Mouse (Mus musculus): ENCODE measurements around the gene Pitpna. TPM values are rescaled to one million over a fixed set of nuclear protein-coding genes. Genes with fewer than 3 reads are reported as not detected.

Gene Pitpna
- polyA plus RNA-seq, 1 experiment from 2014 or later = 98.3 TPM

- Histone ChIP-seq H3K27me3 (ENCODE audit: control insufficient read depth, insufficient read depth, low read depth, low read length) (no peaks in the 10 kb centered on the region), H3K4me2 (ENCODE audit: low read length) (peak overlapping the region; percentile 92), H3K36me3 (ENCODE audit: control insufficient read depth, insufficient read depth, low read length) (peaks cover 11% of the 10 kb centered on the region; the same call in 1 of the 2 replicates), H3K27ac (ENCODE audit: low read length) (peak overlapping the region; percentile 81; the same call in 1 of the 2 replicates), H3K9ac (ENCODE audit: low read depth, low read length) (peak overlapping the region; percentile 69), H3K9me3 (replicated peaks; ENCODE audit: control insufficient read depth, low read length, poor library complexity, severe bottlenecking) (no peaks in the 10 kb centered on the region), H3K4me1 (ENCODE audit: control insufficient read depth, insufficient read depth, low read length) (peaks cover 21% of the 10 kb centered on the region), H3K4me3 (ENCODE audit: low read depth, low read length) (peak overlapping the region; percentile 79)
- no peak for ATAC-seq
- 5% methylated on average over 13 of the region's 13 CpGs for WGBS
Measured at GRCm38 (mm10) chr11:75631561-75632225, 43.8 kb downstream of the Pitpna start.

GRCm38 (mm10) chr11:75632921-75633320, 45.0 kb downstream of the Pitpna start:
- H3K27ac ChIP-seq (ENCODE audit: low read length) = no peak overlapping the region
- H3K4me2 ChIP-seq (ENCODE audit: low read length) = no peak overlapping the region
- no peaks in the 10 kb centered on the region for H3K9me3 ChIP-seq (replicated peaks; ENCODE audit: control insufficient read depth, low read length, poor library complexity, severe bottlenecking)
- peaks cover 13% of the 10 kb centered on the region for H3K36me3 ChIP-seq (ENCODE audit: control insufficient read depth, insufficient read depth, low read length)
- no peaks in the 10 kb centered on the region for H3K27me3 ChIP-seq (ENCODE audit: control insufficient read depth, insufficient read depth, low read depth, low read length)
- 96% methylated on average over 5 of the region's 5 CpGs for WGBS
- no peak for ATAC-seq
- peaks cover 21% of the 10 kb centered on the region for H3K4me1 ChIP-seq (ENCODE audit: control insufficient read depth, insufficient read depth, low read length)
- no peak overlapping the region for H3K9ac ChIP-seq (ENCODE audit: low read depth, low read length)
- no peak overlapping the region for H3K4me3 ChIP-seq (ENCODE audit: low read depth, low read length)

- H3K4me2 ChIP-seq (ENCODE audit: low read length) = no peak overlapping the region
- 76% methylated on average over 3 of the region's 3 CpGs for WGBS
- no peak for ATAC-seq
Measured at GRCm38 (mm10) chr11:75634801-75635200, 46.9 kb downstream of the Pitpna start.

GRCm38 (mm10) chr11:75635315-75635714, 47.4 kb downstream of the Pitpna start:
- Histone ChIP-seq H3K36me3 (ENCODE audit: control insufficient read depth, insufficient read depth, low read length) (peaks cover 14% of the 10 kb centered on the region), H3K4me2 (ENCODE audit: low read length) (no peak overlapping the region), H3K27me3 (ENCODE audit: control insufficient read depth, insufficient read depth, low read depth, low read length) (no peaks in the 10 kb centered on the region), H3K9ac (ENCODE audit: low read depth, low read length) (no peak overlapping the region), H3K27ac (ENCODE audit: low read length) (no peak overlapping the region), H3K4me3 (ENCODE audit: low read depth, low read length) (no peak overlapping the region), H3K9me3 (replicated peaks; ENCODE audit: control insufficient read depth, low read length, poor library complexity, severe bottlenecking) (no peaks in the 10 kb centered on the region), H3K4me1 (ENCODE audit: control insufficient read depth, insufficient read depth, low read length) (peaks cover 14% of the 10 kb centered on the region)
- WGBS = 80% methylated on average over 11 of the region's 11 CpGs
- ATAC-seq = no peak

More at GRCm38 (mm10) chr11:75634801-75635200, 46.9 kb downstream of the Pitpna start:
- Histone ChIP-seq H3K4me3 (ENCODE audit: low read depth, low read length) (no peak overlapping the region), H3K9ac (ENCODE audit: low read depth, low read length) (no peak overlapping the region), H3K27ac (ENCODE audit: low read length) (no peak overlapping the region), H3K4me1 (ENCODE audit: control insufficient read depth, insufficient read depth, low read length) (peaks cover 18% of the 10 kb centered on the region), H3K27me3 (ENCODE audit: control insufficient read depth, insufficient read depth, low read depth, low read length) (no peaks in the 10 kb centered on the region), H3K36me3 (ENCODE audit: control insufficient read depth, insufficient read depth, low read length) (peaks cover 14% of the 10 kb centered on the region), H3K9me3 (replicated peaks; ENCODE audit: control insufficient read depth, low read length, poor library complexity, severe bottlenecking) (no peaks in the 10 kb centered on the region)

GRCm38 (mm10) chr11:75643323-75643722, 55.4 kb downstream of the Pitpna start:
- H3K4me2 ChIP-seq (ENCODE audit: low read length) = no peak overlapping the region
- H3K27ac ChIP-seq (ENCODE audit: low read length) = no peak overlapping the region
- H3K27me3 ChIP-seq (ENCODE audit: control insufficient read depth, insufficient read depth, low read depth, low read length) = no peaks in the 10 kb centered on the region
- no peaks in the 10 kb centered on the region; the same call in 1 of the 2 replicates for H3K36me3 ChIP-seq (ENCODE audit: control insufficient read depth, insufficient read depth, low read length)
- H3K9me3 ChIP-seq (replicated peaks; ENCODE audit: control insufficient read depth, low read length, poor library complexity, severe bottlenecking) = no peaks in the 10 kb centered on the region
- H3K9ac ChIP-seq (ENCODE audit: low read depth, low read length) = no peak overlapping the region
- H3K4me3 ChIP-seq (ENCODE audit: low read depth, low read length) = no peak overlapping the region
- WGBS = 80% methylated on average over 5 of the region's 5 CpGs
- H3K4me1 ChIP-seq (ENCODE audit: control insufficient read depth, insufficient read depth, low read length) = peaks cover 2% of the 10 kb centered on the region; the same call in 1 of the 2 replicates
- ATAC-seq = no peak

- WGBS = 80% methylated on average over 9 of the region's 9 CpGs
- peaks cover 2% of the 10 kb centered on the region; the same call in 1 of the 2 replicates for H3K4me1 ChIP-seq (ENCODE audit: control insufficient read depth, insufficient read depth, low read length)
- no peaks in the 10 kb centered on the region for H3K36me3 ChIP-seq (ENCODE audit: control insufficient read depth, insufficient read depth, low read length)
- H3K27ac ChIP-seq (ENCODE audit: low read length) = no peak overlapping the region
- H3K27me3 ChIP-seq (ENCODE audit: control insufficient read depth, insufficient read depth, low read depth, low read length) = no peaks in the 10 kb centered on the region
- H3K4me2 ChIP-seq (ENCODE audit: low read length) = no peak overlapping the region
- no peak overlapping the region for H3K9ac ChIP-seq (ENCODE audit: low read depth, low read length)
- no peak for ATAC-seq
- H3K9me3 ChIP-seq (replicated peaks; ENCODE audit: control insufficient read depth, low read length, poor library complexity, severe bottlenecking) = no peaks in the 10 kb centered on the region
- H3K4me3 ChIP-seq (ENCODE audit: low read depth, low read length) = no peak overlapping the region
Measured at GRCm38 (mm10) chr11:75644684-75645083, 56.8 kb downstream of the Pitpna start.

- peaks cover 12% of the 10 kb centered on the region for H3K4me1 ChIP-seq (ENCODE audit: control insufficient read depth, insufficient read depth, low read length)
- peak; percentile 68 for ATAC-seq
- H3K9ac ChIP-seq (ENCODE audit: low read depth, low read length) = no peak overlapping the region
- H3K27me3 ChIP-seq (ENCODE audit: control insufficient read depth, insufficient read depth, low read depth, low read length) = no peaks in the 10 kb centered on the region; the same call in 1 of the 2 replicates
- 54% methylated on average over 6 of the region's 6 CpGs for WGBS
- no peaks in the 10 kb centered on the region for H3K9me3 ChIP-seq (replicated peaks; ENCODE audit: control insufficient read depth, low read length, poor library complexity, severe bottlenecking)
- H3K4me2 ChIP-seq (ENCODE audit: low read length) = no peak overlapping the region
- H3K27ac ChIP-seq (ENCODE audit: low read length) = no peak overlapping the region
- no peaks in the 10 kb centered on the region for H3K36me3 ChIP-seq (ENCODE audit: control insufficient read depth, insufficient read depth, low read length)
- H3K4me3 ChIP-seq (ENCODE audit: low read depth, low read length) = no peak overlapping the region
Measured at GRCm38 (mm10) chr11:75647681-75648211, 59.8 kb downstream of the Pitpna start.

- no peak for ATAC-seq
- Histone ChIP-seq H3K9ac (ENCODE audit: low read depth, low read length) (no peak overlapping the region), H3K27ac (ENCODE audit: low read length) (no peak overlapping the region)
Measured at GRCm38 (mm10) chr11:75649155-75649561, 61.3 kb downstream of the Pitpna start.

GRCm38 (mm10) chr11:75650311-75650710, 62.4 kb downstream of the Pitpna start, which contains the start of gene Myo1c:
Myo1c (plus strand) TSS chr11:75650504.
- H3K9me3 ChIP-seq (replicated peaks; ENCODE audit: control insufficient read depth, low read length, poor library complexity, severe bottlenecking) = no peaks in the 10 kb centered on the region
- WGBS = 78% methylated on average over 7 of the region's 7 CpGs

More at GRCm38 (mm10) chr11:75649155-75649561, 61.3 kb downstream of the Pitpna start:
- WGBS = 83% methylated on average over 4 of the region's 4 CpGs
- peaks cover 6% of the 10 kb centered on the region for H3K27me3 ChIP-seq (ENCODE audit: control insufficient read depth, insufficient read depth, low read depth, low read length)
- H3K4me1 ChIP-seq (ENCODE audit: control insufficient read depth, insufficient read depth, low read length) = peaks cover 19% of the 10 kb centered on the region
- H3K4me2 ChIP-seq (ENCODE audit: low read length) = no peak overlapping the region
- H3K36me3 ChIP-seq (ENCODE audit: control insufficient read depth, insufficient read depth, low read length) = no peaks in the 10 kb centered on the region
- H3K9me3 ChIP-seq (replicated peaks; ENCODE audit: control insufficient read depth, low read length, poor library complexity, severe bottlenecking) = no peaks in the 10 kb centered on the region
- no peak overlapping the region for H3K4me3 ChIP-seq (ENCODE audit: low read depth, low read length)

More at GRCm38 (mm10) chr11:75650311-75650710, 62.4 kb downstream of the Pitpna start, which contains the start of gene Myo1c:
- Histone ChIP-seq H3K9ac (ENCODE audit: low read depth, low read length) (peak within 1 kb of the TSS; percentile 74), H3K36me3 (ENCODE audit: control insufficient read depth, insufficient read depth, low read length) (no peaks in the 10 kb centered on the region), H3K4me2 (ENCODE audit: low read length) (peak within 1 kb of the TSS; percentile 81), H3K27me3 (ENCODE audit: control insufficient read depth, insufficient read depth, low read depth, low read length) (peaks cover 18% of the 10 kb centered on the region), H3K27ac (ENCODE audit: low read length) (no peak within 1 kb of the TSS), H3K4me1 (ENCODE audit: control insufficient read depth, insufficient read depth, low read length) (peaks cover 25% of the 10 kb centered on the region), H3K4me3 (ENCODE audit: low read depth, low read length) (peak within 1 kb of the TSS; percentile 55)
- no peak for ATAC-seq

Data from midbrain, embryonic 16.5 days (tissue).